Mouse (Mus musculus) lung, postnatal 0 days (tissue): ENCODE data around the gene Ksr2. TPM values are rescaled to one million over a fixed set of nuclear protein-coding genes. Genes with fewer than 3 reads are reported as not detected.
A peak's percentile ranks its signal among the peaks of the same experiment; 100 is the strongest.

Experiments used
- ATAC-seq: fragments of 200-750 bp; cut with Nextera tagmentation; 2 replicates; pipeline ENCODE4 v1.8.0; 2017; ENCODE audit warnings: moderate library complexity
- DNase-seq: peaks from one replicate; pipeline ENCODE4 v3.0.0-alpha.2; 2016; ENCODE audit warnings: low spot score
- H3K27ac ChIP-seq: fragments of 300-500 bp; sonication (generic); 2 replicates; pipeline ENCODE4 v1.5.1; 2014; ENCODE audit warnings: antibody characterized with exemption, mild to moderate bottlenecking, low read length, mixed read lengths
- H3K27me3 ChIP-seq: fragments of 300-500 bp; sonication (generic); replicated peaks from 2 replicates; pipeline ENCODE4 v1.6.1; 2014; ENCODE audit warnings: low read length, mixed read lengths; ENCODE audit not compliant: insufficient read depth
- H3K36me3 ChIP-seq: fragments of 300-500 bp; sonication (generic); 2 replicates; pipeline ENCODE4 v1.6.1; 2014; ENCODE audit warnings: low read length, mixed read lengths; ENCODE audit not compliant: insufficient read depth
- H3K4me1 ChIP-seq: fragments of 300-500 bp; sonication (generic); 2 replicates; pipeline ENCODE4 v1.6.1; 2014; ENCODE audit warnings: antibody characterized with exemption, low read depth, low read length, mixed read lengths; ENCODE audit not compliant: insufficient read depth
- H3K4me2 ChIP-seq: fragments of 300-500 bp; sonication (generic); replicated peaks from 2 replicates; pipeline ENCODE4 v1.6.1; 2014; ENCODE audit warnings: low read depth, mild to moderate bottlenecking, low read length, moderate library complexity, mixed read lengths
- H3K4me3 ChIP-seq: fragments of 300-500 bp; sonication (generic); 2 replicates; pipeline ENCODE4 v1.5.1; 2014; ENCODE audit warnings: low read depth, low read length
- H3K9ac ChIP-seq: fragments of 300-500 bp; sonication (generic); replicated peaks from 2 replicates; pipeline ENCODE4 v1.6.1; 2014; ENCODE audit warnings: low read depth, mild to moderate bottlenecking
- H3K9me3 ChIP-seq: fragments of 300-500 bp; sonication (generic); 2 replicates; pipeline ENCODE4 v1.6.1; 2016; ENCODE audit warnings: low read length, mixed read lengths
- CTCF ChIP-seq: IDR thresholded peaks from 2 replicates; pipeline ENCODE4 v1.5.1; 2016; ENCODE audit warnings: antibody characterized with exemption, mild to moderate bottlenecking
- EP300 ChIP-seq: IDR thresholded peaks from 2 replicates; pipeline ENCODE4 v1.6.1; 2016; ENCODE audit warnings: antibody characterized with exemption, mild to moderate bottlenecking, control low read depth
- WGBS: fragments of 180-500 bp; shearing (Covaris S2); extraction: QIAGEN DNeasy Blood & Tissue Kit; methylation state at CpG from one replicate; pipeline ENCODE4 v1.1.7; 2014; 5-methylcytosine and 5-hydroxymethylcytosine counted together
- polyA plus RNA-seq: library from polyadenylated mRNA; unstranded; fragments of >200 nt; fragmentation: Nextera tagmentation; extraction: Ambion mirVana; gene quantifications from 2 replicates; pipeline ENCODE4 v1.2.1, GENCODE M21; 2015

The Ksr2 gene
- polyA plus RNA-seq, 1 experiment from 2014 or later = 0.08 TPM

GRCm38 (mm10) chr5:117566051-117566665, 152.4 kb downstream of the Ksr2 start:
- DNase-seq (no peak), ATAC-seq (no peak)
- Histone ChIP-seq H3K4me2 (no peak overlapping the region), H3K4me3 (no peak overlapping the region), H3K36me3 (no peaks in the 10 kb centered on the region), H3K4me1 (no peaks in the 10 kb centered on the region), H3K27me3 (no peaks in the 10 kb centered on the region), H3K9ac (no peak overlapping the region), H3K9me3 (no peaks in the 10 kb centered on the region), H3K27ac (no peak overlapping the region)
- 55% methylated on average over 12 of the region's 12 CpGs for WGBS
- TF ChIP-seq CTCF = no peak
- no peak for TF ChIP-seq EP300

GRCm38 (mm10) chr5:117569190-117569795, 155.5 kb downstream of the Ksr2 start:
- no peak for DNase-seq
- no peaks in the 10 kb centered on the region for H3K9me3 ChIP-seq
- TF ChIP-seq CTCF (no peak), EP300 (no peak)
- no peak overlapping the region for H3K4me2 ChIP-seq
- WGBS = 76% methylated on average over 6 of the region's 6 CpGs
- H3K9ac ChIP-seq = no peak overlapping the region
- no peak overlapping the region for H3K27ac ChIP-seq
- H3K4me3 ChIP-seq = no peak overlapping the region
- no peaks in the 10 kb centered on the region for H3K36me3 ChIP-seq
- ATAC-seq = no peak
- H3K27me3 ChIP-seq = no peaks in the 10 kb centered on the region
- H3K4me1 ChIP-seq = no peaks in the 10 kb centered on the region

GRCm38 (mm10) chr5:117572428-117572827, 158.6 kb downstream of the Ksr2 start:
- no peak overlapping the region for H3K4me2 ChIP-seq
- peak; percentile 9 for DNase-seq

GRCm38 (mm10) chr5:117574894-117575293, 161.1 kb downstream of the Ksr2 start:
- Histone ChIP-seq H3K9ac (no peak overlapping the region), H3K36me3 (no peaks in the 10 kb centered on the region), H3K4me1 (no peaks in the 10 kb centered on the region), H3K4me3 (no peak overlapping the region), H3K27ac (no peak overlapping the region), H3K27me3 (no peaks in the 10 kb centered on the region), H3K4me2 (no peak overlapping the region), H3K9me3 (no peaks in the 10 kb centered on the region)
- TF ChIP-seq CTCF (no peak), EP300 (no peak)
- DNase-seq (no peak), ATAC-seq (no peak)
- 48% methylated on average over 7 of the region's 7 CpGs for WGBS

More at GRCm38 (mm10) chr5:117572428-117572827, 158.6 kb downstream of the Ksr2 start:
- no peak overlapping the region for H3K9ac ChIP-seq
- no peaks in the 10 kb centered on the region for H3K27me3 ChIP-seq
- no peak overlapping the region for H3K4me3 ChIP-seq
- no peaks in the 10 kb centered on the region for H3K36me3 ChIP-seq
- no peak for ATAC-seq
- no peak overlapping the region for H3K27ac ChIP-seq
- no peak for TF ChIP-seq CTCF
- TF ChIP-seq EP300 = no peak
- no peaks in the 10 kb centered on the region for H3K9me3 ChIP-seq
- WGBS = 65% methylated on average over 14 of the region's 14 CpGs
- H3K4me1 ChIP-seq = no peaks in the 10 kb centered on the region

GRCm38 (mm10) chr5:117577598-117577997, 163.8 kb downstream of the Ksr2 start:
- H3K4me2 ChIP-seq = no peak overlapping the region
- H3K4me1 ChIP-seq = no peaks in the 10 kb centered on the region
- H3K9me3 ChIP-seq = no peaks in the 10 kb centered on the region
- 76% methylated on average over 5 of the region's 5 CpGs for WGBS
- H3K27ac ChIP-seq = no peak overlapping the region
- no peaks in the 10 kb centered on the region for H3K27me3 ChIP-seq
- H3K9ac ChIP-seq = no peak overlapping the region
- no peaks in the 10 kb centered on the region for H3K36me3 ChIP-seq
- no peak overlapping the region for H3K4me3 ChIP-seq
- DNase-seq = no peak
- TF ChIP-seq CTCF = no peak
- TF ChIP-seq EP300 = no peak
- ATAC-seq = no peak

GRCm38 (mm10) chr5:117581711-117582110, 167.9 kb downstream of the Ksr2 start:
- TF ChIP-seq EP300 (no peak), CTCF (no peak)
- Histone ChIP-seq H3K9ac (no peak overlapping the region), H3K9me3 (no peaks in the 10 kb centered on the region), H3K4me1 (no peaks in the 10 kb centered on the region), H3K27me3 (no peaks in the 10 kb centered on the region), H3K36me3 (no peaks in the 10 kb centered on the region), H3K4me2 (no peak overlapping the region), H3K27ac (no peak overlapping the region), H3K4me3 (no peak overlapping the region)
- DNase-seq (no peak), ATAC-seq (no peak)
- 68% methylated on average over 3 of the region's 3 CpGs for WGBS
